Mouse (Mus musculus): ENCODE measurements around the gene Abhd13. TPM values are rescaled to one million over a fixed set of nuclear protein-coding genes. Genes with fewer than 3 reads are reported as not detected.
A peak's percentile ranks its signal among the peaks of the same experiment; 100 is the strongest.

Abhd13 gene
- polyA plus RNA-seq (2011; ENCODE audit: insufficient read depth, insufficient read length, low read depth, missing spikeins), result 20.1 and 20.7 TPM in 2 replicates

DNA sequence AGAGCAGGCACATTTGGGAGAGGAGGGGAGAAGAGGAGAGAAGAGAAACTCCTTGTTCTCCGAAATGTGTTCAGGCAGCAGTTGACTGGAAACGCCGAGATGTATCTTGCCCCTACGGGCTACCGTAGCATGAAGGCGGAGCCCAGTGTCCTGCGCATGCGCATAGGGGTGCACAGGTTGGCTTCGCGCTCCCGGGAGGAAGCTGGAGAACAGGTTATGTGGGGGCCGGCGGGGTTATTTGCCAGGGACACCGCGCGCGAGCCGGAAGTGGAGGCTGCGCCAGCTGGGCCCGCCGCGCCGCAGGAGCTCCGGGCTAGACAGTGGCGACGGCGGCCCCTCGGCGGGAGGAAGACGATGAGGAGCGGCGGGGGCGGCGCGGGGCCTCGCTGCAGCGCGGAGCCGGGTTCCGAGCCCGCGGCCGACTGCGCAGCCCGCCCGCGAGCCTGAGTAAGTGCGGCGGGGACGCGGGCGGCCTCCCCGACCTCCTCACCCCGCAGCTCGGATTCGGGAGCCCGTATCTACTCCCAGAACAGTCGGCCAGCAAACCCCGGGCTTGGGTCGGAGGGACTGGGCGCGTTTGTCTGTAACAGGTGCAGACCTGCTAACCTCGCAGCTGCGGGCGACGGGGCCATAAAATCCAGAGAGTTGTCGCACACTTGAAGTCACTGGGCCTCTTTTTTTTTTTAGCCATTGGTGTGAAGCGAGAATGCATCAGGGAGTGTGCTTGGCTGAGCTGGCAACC, at the start of gene Abhd13, which contains the start of gene Lig4:
Gene Abhd13 (plus strand): TSS at position 135 of the 742 bp plus-strand sequence.
Gene Lig4 (minus strand): TSS at position 114 of the 742 bp plus-strand sequence.
- Histone ChIP-seq H3K4me3 (ENCODE audit: low read depth, low read length) (peak within 1 kb of the TSS; percentile 97), H3K27me3 (ENCODE audit: control insufficient read depth, insufficient read depth, low read length, poor library complexity, severe bottlenecking) (no peaks in the 10 kb centered on the region), H3K9me3 (replicated peaks; ENCODE audit: control insufficient read depth, insufficient read depth, low read length, poor library complexity, severe bottlenecking) (no peaks in the 10 kb centered on the region), H3K36me3 (ENCODE audit: control insufficient read depth, insufficient read depth, low read length, poor library complexity, severe bottlenecking) (peaks cover 21% of the 10 kb centered on the region), H3K4me1 (ENCODE audit: control insufficient read depth, insufficient read depth, low read length) (peaks cover 2% of the 10 kb centered on the region), H3K27ac (ENCODE audit: insufficient read depth, low read length) (peak within 1 kb of the TSS; percentile 36; the same call in 1 of the 2 replicates), H3K9ac (ENCODE audit: low read depth, poor library complexity, severe bottlenecking) (peak within 1 kb of the TSS; percentile 99)
- no peak for TF ChIP-seq CTCF (IDR thresholded peaks at IDR 0.05; ENCODE audit: low read depth, low read length)
- TF ChIP-seq POLR2A (IDR thresholded peaks at IDR 0.05; ENCODE audit: insufficient read depth, low read length), result no peak
- peak; percentile 44; the same call in 1 of the 2 replicates for TF ChIP-seq EP300 (IDR thresholded peaks at IDR 0.05; ENCODE audit: insufficient read depth, low read depth, low read length)

GRCm38 (mm10) chr8:9929746-9930445, 47.6 kb upstream of the Abhd13 start:
- Histone ChIP-seq H3K9me3 (replicated peaks; ENCODE audit: control insufficient read depth, insufficient read depth, low read length, poor library complexity, severe bottlenecking) (no peaks in the 10 kb centered on the region), H3K4me1 (ENCODE audit: control insufficient read depth, insufficient read depth, low read length) (no peaks in the 10 kb centered on the region), H3K27me3 (ENCODE audit: control insufficient read depth, insufficient read depth, low read length, poor library complexity, severe bottlenecking) (no peaks in the 10 kb centered on the region), H3K36me3 (ENCODE audit: control insufficient read depth, insufficient read depth, low read length, poor library complexity, severe bottlenecking) (no peaks in the 10 kb centered on the region), H3K27ac (ENCODE audit: insufficient read depth, low read length) (no peak overlapping the region), H3K9ac (ENCODE audit: low read depth, poor library complexity, severe bottlenecking) (no peak overlapping the region), H3K4me3 (ENCODE audit: low read depth, low read length) (no peak overlapping the region)
- TF ChIP-seq CTCF (IDR thresholded peaks at IDR 0.05; ENCODE audit: low read depth, low read length), result no peak
- no peak for TF ChIP-seq EP300 (IDR thresholded peaks at IDR 0.05; ENCODE audit: insufficient read depth, low read depth, low read length)
- no peak for TF ChIP-seq POLR2A (IDR thresholded peaks at IDR 0.05; ENCODE audit: insufficient read depth, low read length)

GRCm38 (mm10) chr8:9932711-9933110, 44.8 kb upstream of the Abhd13 start:
- no peak overlapping the region for H3K4me3 ChIP-seq (ENCODE audit: low read depth, low read length)
- no peak overlapping the region for H3K27ac ChIP-seq (ENCODE audit: insufficient read depth, low read length)
- no peaks in the 10 kb centered on the region for H3K4me1 ChIP-seq (ENCODE audit: control insufficient read depth, insufficient read depth, low read length)
- TF ChIP-seq CTCF (IDR thresholded peaks at IDR 0.05; ENCODE audit: low read depth, low read length), result no peak
- TF ChIP-seq POLR2A (IDR thresholded peaks at IDR 0.05; ENCODE audit: insufficient read depth, low read length), result no peak
- TF ChIP-seq EP300 (IDR thresholded peaks at IDR 0.05; ENCODE audit: insufficient read depth, low read depth, low read length), result no peak
- H3K9ac ChIP-seq (ENCODE audit: low read depth, poor library complexity, severe bottlenecking), result no peak overlapping the region
- H3K9me3 ChIP-seq (replicated peaks; ENCODE audit: control insufficient read depth, insufficient read depth, low read length, poor library complexity, severe bottlenecking), result no peaks in the 10 kb centered on the region
- H3K27me3 ChIP-seq (ENCODE audit: control insufficient read depth, insufficient read depth, low read length, poor library complexity, severe bottlenecking), result no peaks in the 10 kb centered on the region
- no peaks in the 10 kb centered on the region for H3K36me3 ChIP-seq (ENCODE audit: control insufficient read depth, insufficient read depth, low read length, poor library complexity, severe bottlenecking)

DNA sequence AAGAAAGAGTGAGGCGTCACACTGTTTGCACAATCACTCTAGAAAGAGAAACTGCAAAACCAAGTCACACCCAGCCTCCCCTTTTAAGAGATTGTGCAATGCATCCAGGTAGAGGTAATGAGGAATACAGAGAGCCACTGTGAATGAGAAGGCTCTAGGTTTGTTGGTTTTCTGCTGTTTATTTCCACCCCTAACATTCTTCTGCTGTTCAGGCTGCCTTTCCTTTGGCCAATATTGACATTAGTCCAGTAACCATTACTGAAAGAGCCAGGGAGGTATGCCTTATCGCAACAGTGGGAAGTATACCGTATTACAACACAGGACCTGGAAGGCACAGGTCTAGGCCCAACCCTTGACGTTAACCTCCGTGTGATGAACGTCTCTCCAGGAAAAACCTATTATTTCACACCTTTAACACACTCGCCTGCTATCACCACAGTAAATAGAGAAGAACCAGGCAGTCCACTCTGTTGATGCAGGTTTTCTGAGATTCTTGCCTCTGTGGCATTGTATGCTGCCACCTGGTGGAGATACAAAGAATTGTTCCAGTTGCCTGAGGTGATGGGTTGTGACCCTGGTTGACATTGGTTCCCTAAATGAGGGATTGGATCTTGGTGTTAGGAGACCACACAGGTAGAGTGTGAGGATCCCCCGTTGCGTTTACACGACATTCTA, 42.5 kb upstream of the Abhd13 start:
- H3K4me1 ChIP-seq (ENCODE audit: control insufficient read depth, insufficient read depth, low read length), result no peaks in the 10 kb centered on the region
- no peaks in the 10 kb centered on the region for H3K36me3 ChIP-seq (ENCODE audit: control insufficient read depth, insufficient read depth, low read length, poor library complexity, severe bottlenecking)
- H3K27ac ChIP-seq (ENCODE audit: insufficient read depth, low read length), result no peak overlapping the region
- no peak overlapping the region for H3K4me3 ChIP-seq (ENCODE audit: low read depth, low read length)
- no peak overlapping the region for H3K9ac ChIP-seq (ENCODE audit: low read depth, poor library complexity, severe bottlenecking)
- H3K27me3 ChIP-seq (ENCODE audit: control insufficient read depth, insufficient read depth, low read length, poor library complexity, severe bottlenecking), result no peaks in the 10 kb centered on the region
- TF ChIP-seq CTCF (IDR thresholded peaks at IDR 0.05; ENCODE audit: low read depth, low read length), result no peak
- TF ChIP-seq EP300 (IDR thresholded peaks at IDR 0.05; ENCODE audit: insufficient read depth, low read depth, low read length), result no peak
- H3K9me3 ChIP-seq (replicated peaks; ENCODE audit: control insufficient read depth, insufficient read depth, low read length, poor library complexity, severe bottlenecking), result no peaks in the 10 kb centered on the region

DNA sequence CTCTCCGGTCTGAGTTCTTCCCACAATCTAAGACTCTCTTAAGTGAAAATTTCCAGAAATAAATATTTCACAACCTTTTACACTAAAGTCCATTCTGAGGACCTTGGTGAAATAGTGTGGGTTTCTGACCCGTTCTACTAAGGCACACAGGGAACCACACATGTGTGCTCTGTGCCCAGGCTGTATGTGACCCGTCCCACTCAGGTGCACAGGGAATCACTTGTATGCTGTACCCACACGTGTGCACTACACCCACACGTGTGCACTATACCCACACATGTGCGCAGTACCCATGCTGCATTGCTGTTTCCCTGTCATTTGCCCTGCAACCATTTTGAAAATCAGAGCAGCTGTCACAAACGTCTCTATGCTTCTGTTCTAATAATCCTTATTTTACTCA, 41.9 kb upstream of the Abhd13 start:
- no peaks in the 10 kb centered on the region for H3K36me3 ChIP-seq (ENCODE audit: control insufficient read depth, insufficient read depth, low read length, poor library complexity, severe bottlenecking)
- H3K4me3 ChIP-seq (ENCODE audit: low read depth, low read length), result no peak overlapping the region
- H3K27me3 ChIP-seq (ENCODE audit: control insufficient read depth, insufficient read depth, low read length, poor library complexity, severe bottlenecking), result no peaks in the 10 kb centered on the region
- no peak overlapping the region for H3K9ac ChIP-seq (ENCODE audit: low read depth, poor library complexity, severe bottlenecking)
- H3K9me3 ChIP-seq (replicated peaks; ENCODE audit: control insufficient read depth, insufficient read depth, low read length, poor library complexity, severe bottlenecking), result no peaks in the 10 kb centered on the region
- H3K27ac ChIP-seq (ENCODE audit: insufficient read depth, low read length), result no peak overlapping the region
- no peaks in the 10 kb centered on the region for H3K4me1 ChIP-seq (ENCODE audit: control insufficient read depth, insufficient read depth, low read length)
- TF ChIP-seq EP300 (IDR thresholded peaks at IDR 0.05; ENCODE audit: insufficient read depth, low read depth, low read length) (no peak), CTCF (IDR thresholded peaks at IDR 0.05; ENCODE audit: low read depth, low read length) (no peak), POLR2A (IDR thresholded peaks at IDR 0.05; ENCODE audit: insufficient read depth, low read length) (no peak)
